Mouse (Mus musculus) T-helper 17 cell (primary cell): ENCODE data around the gene Mapk10.

Experiments
- in situ Hi-C, 2 experiments: fragments of 300-600 bp; cut with MboI, MseI; formaldehyde crosslinking; loops; 1 replicate in 1 of 2; 2 replicates in 1 of 2; pipeline ENCODE4 v1.15.1; 2025; ENCODE audit warnings: high pct_unique_total_duplicates in 2 of 2

Gene Mapk10

GRCm38 (mm10) chr5:102868196-102868595 lies 342.9 kb downstream of the Mapk10 start:
- in situ Hi-C loops: no loop called here

- in situ Hi-C loops: loop anchor here in 1 of 2 experiments (10.0 kb wide), 1 partner anchor 655 kb away; no protein-coding TSS in a partner anchor
Measured at GRCm38 (mm10) chr5:102859749-102860148, 351.4 kb downstream of the Mapk10 start.

- in situ Hi-C loops: loop anchor here in 1 of 2 experiments (10.0 kb wide), 1 partner anchor 653 kb away; no protein-coding TSS in a partner anchor
Measured at GRCm38 (mm10) chr5:102858047-102858446, 353.1 kb downstream of the Mapk10 start.
